Mouse (Mus musculus) heart, embryonic 15.5 days (tissue): ENCODE results near the gene Mfsd2a. TPM values are rescaled to one million over a fixed set of nuclear protein-coding genes. Genes with fewer than 3 reads are reported as not detected.
A peak's percentile ranks its signal among the peaks of the same experiment; 100 is the strongest.

Source experiments
- ATAC-seq: fragments of 200-750 bp; cut with Nextera tagmentation; replicated peaks from 2 replicates; pipeline ENCODE4 v1.8.0; 2017; ENCODE audit warnings: low read depth, moderate TSS enrichment; ENCODE audit not compliant: insufficient number of reproducible peaks, insufficient read depth, low FRiP score
- H3K27ac ChIP-seq: fragments of 300-500 bp; sonication (generic); 2 replicates; pipeline ENCODE4 v1.5.1; 2015; ENCODE audit warnings: mild to moderate bottlenecking, inconsistent platforms
- H3K27me3 ChIP-seq: fragments of 300-500 bp; sonication (generic); 2 replicates; pipeline ENCODE4 v1.6.1; 2015; ENCODE audit warnings: inconsistent platforms
- H3K36me3 ChIP-seq: fragments of 300-500 bp; sonication (generic); 2 replicates; pipeline ENCODE4 v1.6.1; 2015; ENCODE audit warnings: mild to moderate bottlenecking, inconsistent platforms
- H3K4me1 ChIP-seq: fragments of 300-500 bp; sonication (generic); replicated peaks from 2 replicates; pipeline ENCODE4 v1.6.1; 2015; ENCODE audit warnings: inconsistent platforms
- H3K4me2 ChIP-seq: fragments of 300-500 bp; sonication (generic); 2 replicates; pipeline ENCODE4 v1.6.1; 2015; ENCODE audit warnings: inconsistent platforms, mild to moderate bottlenecking, moderate library complexity
- H3K4me3 ChIP-seq: fragments of 300-500 bp; sonication (generic); 2 replicates; pipeline ENCODE4 v1.5.1; 2015; ENCODE audit warnings: mild to moderate bottlenecking, inconsistent platforms
- H3K9ac ChIP-seq: fragments of 300-500 bp; sonication (generic); 2 replicates; pipeline ENCODE4 v1.6.1; 2015; ENCODE audit warnings: mild to moderate bottlenecking, inconsistent platforms
- H3K9me3 ChIP-seq: fragments of 300-500 bp; sonication (generic); replicated peaks from 2 replicates; pipeline ENCODE4 v1.6.1; 2016; ENCODE audit warnings: inconsistent platforms
- WGBS: fragments of 180-500 bp; shearing (Covaris S2); methylation state at CpG from one replicate; pipeline ENCODE4 v1.1.7; 2015; ENCODE audit warnings: mixed read lengths; 5-methylcytosine and 5-hydroxymethylcytosine counted together
- polyA plus RNA-seq: library from polyadenylated mRNA; unstranded; fragments of >200 nt; fragmentation: Nextera tagmentation; extraction: Ambion mirVana; gene quantifications from 2 replicates; pipeline ENCODE4 v1.2.1, GENCODE M21; 2015

Gene Mfsd2a
- polyA plus RNA-seq, 1 experiment from 2014 or later: 0.37 TPM

DNA sequence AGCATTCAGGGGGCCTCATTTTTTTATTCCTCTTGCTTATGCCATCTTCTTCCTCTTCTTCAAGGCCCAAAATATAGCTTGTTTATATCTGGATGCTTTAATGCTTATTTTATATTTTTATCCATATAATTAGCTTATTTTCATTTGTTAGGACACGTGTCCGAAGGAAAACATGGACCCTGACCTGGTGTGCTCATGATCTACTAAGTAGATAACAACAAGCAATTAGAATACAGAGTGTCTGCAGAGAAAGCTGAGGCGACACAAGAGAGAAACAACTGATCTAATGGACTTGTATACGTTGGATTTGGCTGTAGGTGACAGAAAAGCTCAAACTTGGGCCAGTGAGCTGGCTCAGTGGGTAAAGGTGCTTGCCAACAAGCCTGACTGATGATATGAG, 15.9 kb upstream of the Mfsd2a start:
- H3K36me3 ChIP-seq: no peaks in the 10 kb centered on the region
- peaks cover 12% of the 10 kb centered on the region for H3K27me3 ChIP-seq
- no peak for ATAC-seq
- no peak overlapping the region for H3K9ac ChIP-seq
- 0 out of 2 replicates have a peak, but pooled peaks cover 3% of the 10 kb centered on the region for H3K4me1 ChIP-seq
- no peak overlapping the region for H3K4me3 ChIP-seq
- WGBS: 71% methylated on average over 4 of the region's 4 CpGs
- H3K27ac ChIP-seq: no peak overlapping the region
- H3K4me2 ChIP-seq: no peak overlapping the region
- H3K9me3 ChIP-seq: no peaks in the 10 kb centered on the region

DNA sequence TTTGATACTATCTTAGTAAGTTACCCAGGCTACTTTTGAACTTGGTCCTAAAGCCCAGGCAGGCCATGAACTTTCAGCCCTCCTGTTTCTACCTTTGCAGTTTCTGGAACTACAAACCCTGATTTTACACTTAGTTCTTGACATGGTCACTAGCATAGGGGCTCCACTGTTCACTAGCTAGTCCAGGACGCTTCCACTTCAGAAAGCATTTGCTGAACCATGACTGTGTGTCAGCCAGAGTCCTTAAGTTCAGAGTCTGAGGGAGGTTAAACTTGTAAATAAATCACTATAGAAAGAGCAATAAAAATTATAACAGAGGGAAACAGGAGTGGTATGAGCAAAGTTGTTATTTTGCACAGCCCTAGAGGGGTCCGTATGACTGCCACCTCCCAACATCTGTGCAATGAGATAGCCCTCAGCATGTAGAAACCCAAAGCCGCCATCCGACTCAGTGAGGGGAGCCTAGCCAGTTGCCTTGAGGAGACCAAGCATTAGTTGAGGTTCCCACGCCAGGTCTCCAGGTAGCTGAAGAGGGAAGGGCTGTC, 14.1 kb upstream of the Mfsd2a start:
- H3K36me3 ChIP-seq: no peaks in the 10 kb centered on the region
- peaks cover 17% of the 10 kb centered on the region for H3K27me3 ChIP-seq
- no peaks in the 10 kb centered on the region for H3K9me3 ChIP-seq
- 75% methylated on average over 5 of the region's 5 CpGs for WGBS
- H3K4me2 ChIP-seq: no peak overlapping the region
- no peak for ATAC-seq
- H3K9ac ChIP-seq: no peak overlapping the region
- no peak overlapping the region for H3K27ac ChIP-seq
- H3K4me1 ChIP-seq: no peaks in the 10 kb centered on the region
- H3K4me3 ChIP-seq: no peak overlapping the region

DNA sequence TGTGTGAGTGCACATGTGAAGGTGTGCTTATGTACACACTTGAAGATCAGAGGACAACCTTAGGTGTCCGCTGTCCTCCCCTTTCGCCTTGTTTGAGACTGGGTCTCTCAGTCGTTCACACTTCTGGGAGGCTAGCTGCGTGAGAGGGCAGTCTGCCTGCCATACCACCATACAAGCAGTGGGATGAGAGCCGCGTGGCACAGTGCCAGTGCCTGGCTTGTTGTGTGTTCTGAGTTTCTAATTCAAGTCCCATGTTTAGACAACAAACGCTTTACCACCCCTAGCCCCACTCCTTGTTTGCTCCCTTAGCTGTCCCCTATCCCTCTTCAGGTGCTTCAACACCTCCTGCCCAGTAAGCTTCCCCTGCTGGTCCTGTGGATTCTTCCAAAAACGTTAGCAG, 11.1 kb upstream of the Mfsd2a start:
- no peak for ATAC-seq
- H3K9me3 ChIP-seq: no peaks in the 10 kb centered on the region
- no peak overlapping the region for H3K4me3 ChIP-seq
- no peaks in the 10 kb centered on the region for H3K4me1 ChIP-seq
- H3K9ac ChIP-seq: no peak overlapping the region
- 64% methylated on average over 8 of the region's 8 CpGs for WGBS
- H3K4me2 ChIP-seq: no peak overlapping the region
- no peak overlapping the region for H3K27ac ChIP-seq
- peaks cover 14% of the 10 kb centered on the region for H3K27me3 ChIP-seq
- no peaks in the 10 kb centered on the region for H3K36me3 ChIP-seq

DNA sequence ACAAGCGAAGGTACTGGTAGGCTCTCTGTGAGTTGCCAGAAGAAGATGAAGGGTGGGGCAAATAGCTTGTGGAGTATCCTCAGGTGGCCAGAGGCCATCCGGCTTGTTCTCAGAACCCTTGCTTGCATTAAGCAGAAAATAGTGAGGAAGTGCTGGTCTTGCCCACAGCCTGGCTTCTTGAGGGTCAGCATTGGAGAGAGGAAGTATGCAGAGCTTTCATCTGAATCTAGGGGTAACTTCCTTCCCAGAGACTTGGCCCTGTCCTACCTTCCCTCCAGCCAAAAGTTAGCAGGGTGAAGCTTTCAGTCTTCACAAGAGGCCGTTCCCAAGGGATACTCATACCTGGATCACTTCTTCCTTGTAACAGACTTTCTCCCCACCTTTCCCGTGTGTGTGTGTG, 10.7 kb upstream of the Mfsd2a start:
- no peak for ATAC-seq
- no peak overlapping the region for H3K4me3 ChIP-seq
- no peak overlapping the region for H3K27ac ChIP-seq
- 68% methylated on average over 4 of the region's 4 CpGs for WGBS
- H3K9ac ChIP-seq: no peak overlapping the region
- H3K9me3 ChIP-seq: no peaks in the 10 kb centered on the region
- no peaks in the 10 kb centered on the region for H3K4me1 ChIP-seq
- no peak overlapping the region for H3K4me2 ChIP-seq
- peaks cover 14% of the 10 kb centered on the region for H3K27me3 ChIP-seq
- H3K36me3 ChIP-seq: no peaks in the 10 kb centered on the region

DNA sequence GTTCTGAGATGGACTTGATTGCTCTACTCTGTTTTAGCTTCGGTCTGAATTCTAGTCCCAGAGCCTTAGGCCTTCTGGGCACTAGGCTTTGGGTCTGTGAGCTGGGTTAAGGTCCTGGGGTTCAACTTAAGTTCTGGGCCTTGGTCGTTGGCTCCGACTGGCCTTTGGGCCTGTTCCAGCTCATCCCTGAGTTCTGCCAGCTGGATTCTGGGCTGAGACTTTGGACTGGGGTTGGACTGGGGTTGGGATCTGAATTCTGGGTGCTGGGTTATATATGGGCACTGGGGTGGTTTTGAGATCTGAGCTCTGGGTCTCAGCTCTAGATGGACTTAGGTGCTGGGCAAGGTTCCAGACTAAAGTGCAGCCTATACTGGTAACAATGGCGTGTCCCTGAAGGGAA, 10.2 kb upstream of the Mfsd2a start:
- Histone ChIP-seq H3K4me1 (no peaks in the 10 kb centered on the region), H3K4me3 (no peak overlapping the region), H3K27ac (no peak overlapping the region), H3K4me2 (no peak overlapping the region), H3K9me3 (no peaks in the 10 kb centered on the region), H3K36me3 (no peaks in the 10 kb centered on the region), H3K9ac (no peak overlapping the region), H3K27me3 (peaks cover 14% of the 10 kb centered on the region)
- 76% methylated on average over 4 of the region's 4 CpGs for WGBS
- no peak for ATAC-seq

DNA sequence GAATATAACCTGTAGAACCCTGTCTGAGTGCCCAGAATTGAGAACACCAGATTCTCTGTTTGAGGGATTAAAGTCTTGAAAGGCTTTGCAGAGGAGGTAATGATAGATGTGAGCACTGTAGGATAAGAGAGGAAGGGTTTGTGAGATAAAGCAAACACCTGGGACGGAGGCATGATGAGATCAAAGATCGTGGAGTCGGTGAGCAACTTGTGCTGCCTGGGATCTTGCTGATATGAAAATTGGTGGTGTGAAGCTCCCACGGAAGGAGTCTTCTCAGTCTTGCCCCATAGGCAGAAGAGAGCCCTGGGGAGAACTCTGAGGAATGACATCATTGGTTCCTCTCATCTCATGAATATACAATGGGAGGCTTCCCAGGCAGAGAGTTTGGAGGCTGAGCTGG, 7.1 kb upstream of the Mfsd2a start:
- peaks cover 2% of the 10 kb centered on the region for H3K4me1 ChIP-seq
- no peaks in the 10 kb centered on the region for H3K36me3 ChIP-seq
- peaks cover 13% of the 10 kb centered on the region for H3K27me3 ChIP-seq
- no peaks in the 10 kb centered on the region for H3K9me3 ChIP-seq
- H3K9ac ChIP-seq: no peak overlapping the region
- no peak overlapping the region for H3K27ac ChIP-seq
- H3K4me2 ChIP-seq: no peak overlapping the region
- ATAC-seq: no peak
- no peak overlapping the region for H3K4me3 ChIP-seq
- 40% methylated on average over 4 of the region's 4 CpGs for WGBS

DNA sequence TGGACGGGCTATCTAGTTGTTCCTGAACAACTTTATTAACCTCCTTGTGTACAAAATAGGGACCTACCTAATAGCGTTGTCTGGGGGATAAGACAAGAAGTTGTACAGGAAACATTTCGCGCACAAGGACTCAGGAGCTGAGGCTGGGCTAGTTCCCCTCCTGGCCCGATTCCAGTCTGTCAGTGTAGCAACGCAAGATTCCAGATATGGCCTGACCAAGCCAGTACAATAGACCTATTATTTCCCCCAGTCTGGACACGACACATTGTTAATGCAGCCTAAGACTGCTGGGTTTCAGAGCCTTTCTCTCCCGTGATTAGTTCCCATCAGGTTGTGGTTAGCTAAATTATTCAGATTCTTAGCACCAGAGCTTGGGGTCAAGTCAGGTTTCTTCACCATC, 1.8 kb upstream of the Mfsd2a start:
- Histone ChIP-seq H3K4me3 (no peak overlapping the region), H3K27ac (0 out of 2 replicates have a peak overlapping the region, but pooled peaks have one; percentile 14), H3K4me1 (peaks cover 35% of the 10 kb centered on the region), H3K27me3 (peaks cover 44% of the 10 kb centered on the region), H3K4me2 (no peak overlapping the region), H3K9ac (no peak overlapping the region), H3K36me3 (no peaks in the 10 kb centered on the region), H3K9me3 (no peaks in the 10 kb centered on the region)
- no peak for ATAC-seq
- 24% methylated on average over 8 of the region's 8 CpGs for WGBS

DNA sequence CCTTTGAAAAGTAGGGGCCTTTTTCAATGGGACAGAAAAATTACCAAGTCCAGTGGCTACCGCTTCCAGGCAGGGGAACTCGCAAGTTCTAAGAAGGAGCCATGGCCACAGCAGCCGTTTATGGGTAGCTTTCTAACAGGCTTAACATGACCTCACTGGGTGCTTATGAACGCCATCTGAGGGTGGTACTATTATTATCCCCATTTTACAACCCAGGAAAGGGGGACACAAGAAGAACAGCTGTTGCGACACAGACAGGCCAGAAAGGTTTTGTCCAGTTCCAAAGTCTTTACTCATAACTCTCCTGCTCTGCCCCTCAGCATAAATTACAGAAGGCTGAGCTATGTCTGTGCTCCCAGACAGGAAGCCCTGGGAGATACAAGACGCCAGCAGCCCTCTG, 601 bp upstream of the Mfsd2a start:
- Histone ChIP-seq H3K27ac (no peak overlapping the region), H3K4me3 (peak overlapping the region; percentile 55), H3K27me3 (peaks cover 44% of the 10 kb centered on the region), H3K4me2 (peak overlapping the region; percentile 96), H3K9me3 (no peaks in the 10 kb centered on the region), H3K4me1 (peaks cover 35% of the 10 kb centered on the region), H3K36me3 (no peaks in the 10 kb centered on the region), H3K9ac (no peak overlapping the region)
- ATAC-seq: no peak
- 40% methylated on average over 6 of the region's 6 CpGs for WGBS

DNA sequence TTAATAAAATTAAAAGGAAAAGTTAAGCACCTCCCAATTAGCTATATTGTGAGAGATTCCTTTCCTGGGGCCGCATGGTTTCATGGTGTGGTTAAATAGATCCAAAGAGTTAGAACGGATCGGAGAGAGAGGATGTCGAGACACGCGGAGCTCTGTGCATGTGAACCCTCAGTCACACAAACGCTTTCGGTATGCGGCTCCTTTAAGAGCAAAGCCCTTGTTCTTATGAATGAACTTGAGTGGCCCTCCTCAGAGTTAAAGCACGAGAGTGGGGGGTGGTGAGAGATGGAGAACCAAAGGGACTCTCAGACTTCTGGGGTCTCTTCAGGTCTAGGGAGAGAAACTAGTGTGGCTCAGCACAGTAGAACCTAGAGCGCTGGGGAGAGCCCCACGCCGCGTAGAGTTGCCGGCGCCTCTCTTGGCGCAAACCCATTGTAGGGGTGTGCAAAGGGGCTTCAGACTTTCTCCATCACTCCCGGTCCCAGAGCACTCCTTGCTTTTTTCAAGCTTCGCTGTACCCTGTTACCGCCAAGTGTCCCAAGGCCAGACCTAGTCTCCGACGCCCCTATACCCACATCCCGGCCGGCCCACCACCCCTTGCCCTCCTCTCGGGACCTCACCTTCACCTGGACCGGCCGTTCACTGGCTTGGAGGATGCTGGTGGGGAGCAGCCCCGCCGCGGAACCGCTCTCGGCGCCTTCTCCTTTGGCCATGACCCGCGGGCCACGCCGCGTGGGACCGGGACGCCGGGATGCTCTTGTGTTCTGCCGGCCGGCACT, 478 bp downstream of the Mfsd2a start:
- H3K27ac ChIP-seq: no peak overlapping the region
- WGBS: under 1% methylated on average over 43 of the region's 43 CpGs
- peak overlapping the region; percentile 39 for H3K9ac ChIP-seq
- H3K9me3 ChIP-seq: no peaks in the 10 kb centered on the region
- peak overlapping the region; percentile 55 for H3K4me3 ChIP-seq
- no peaks in the 10 kb centered on the region for H3K36me3 ChIP-seq
- H3K27me3 ChIP-seq: peaks cover 44% of the 10 kb centered on the region
- peak overlapping the region; percentile 96 for H3K4me2 ChIP-seq
- H3K4me1 ChIP-seq: peaks cover 39% of the 10 kb centered on the region
- 0 out of 2 replicates have a peak, but pooled peaks have one; percentile 1 for ATAC-seq

DNA sequence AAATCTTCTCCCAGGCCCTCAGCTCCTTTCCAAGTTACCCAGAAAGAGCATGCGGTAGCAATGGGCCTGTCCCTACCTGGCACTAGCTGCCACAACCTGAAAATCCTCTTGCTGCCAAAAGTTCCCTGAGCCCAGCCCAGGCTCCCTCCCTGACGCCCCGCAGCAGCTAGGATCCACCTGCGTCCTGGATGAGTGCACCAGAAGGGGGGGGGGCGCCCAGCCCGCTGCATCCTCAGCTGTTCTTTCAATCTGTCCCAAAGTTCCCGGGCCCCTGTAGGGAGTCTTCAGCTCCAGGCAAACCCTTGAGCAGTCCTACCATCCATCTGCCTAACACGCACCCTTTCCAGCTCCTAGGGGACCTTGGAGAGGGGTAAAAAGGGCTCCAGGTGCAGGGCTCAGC, 1.2 kb downstream of the Mfsd2a start:
- Histone ChIP-seq H3K36me3 (no peaks in the 10 kb centered on the region), H3K4me2 (peak overlapping the region; percentile 96), H3K27ac (no peak overlapping the region), H3K4me3 (peak overlapping the region; percentile 55), H3K9me3 (no peaks in the 10 kb centered on the region), H3K27me3 (peaks cover 44% of the 10 kb centered on the region), H3K9ac (no peak overlapping the region), H3K4me1 (peaks cover 46% of the 10 kb centered on the region)
- 15% methylated on average over 8 of the region's 8 CpGs for WGBS
- no peak for ATAC-seq

DNA sequence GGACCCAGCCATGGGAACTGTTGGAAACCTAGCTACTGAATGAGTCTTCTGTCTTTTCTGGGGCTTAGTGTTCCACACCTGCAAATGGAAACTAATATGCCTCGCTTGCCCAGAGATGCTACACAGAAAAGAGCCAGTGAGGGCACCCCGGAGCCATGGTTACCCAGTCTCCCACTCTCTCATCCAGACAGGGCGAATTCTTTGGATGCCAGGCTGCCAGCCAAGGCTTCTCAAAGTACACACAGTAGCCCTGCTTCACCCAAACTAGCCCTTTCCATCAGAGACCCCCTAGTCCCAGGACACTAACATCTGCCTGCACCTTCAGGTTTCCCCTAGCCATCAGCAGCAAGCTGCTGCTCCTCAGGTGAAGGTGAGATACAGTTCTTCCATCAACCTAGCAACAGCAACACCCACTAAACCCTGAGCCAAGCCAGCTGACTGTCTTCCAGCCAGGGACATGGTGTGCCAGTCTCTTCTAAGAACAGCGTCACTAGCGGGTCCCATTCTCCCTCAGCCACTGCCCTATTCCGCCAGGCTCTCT, 2.4 kb downstream of the Mfsd2a start:
- ATAC-seq: no peak
- Histone ChIP-seq H3K27me3 (peaks cover 40% of the 10 kb centered on the region), H3K4me3 (no peak overlapping the region), H3K9ac (no peak overlapping the region), H3K36me3 (no peaks in the 10 kb centered on the region), H3K9me3 (no peaks in the 10 kb centered on the region), H3K4me2 (no peak overlapping the region), H3K27ac (no peak overlapping the region), H3K4me1 (peaks cover 47% of the 10 kb centered on the region)
- WGBS: 74% methylated on average over 6 of the region's 6 CpGs

DNA sequence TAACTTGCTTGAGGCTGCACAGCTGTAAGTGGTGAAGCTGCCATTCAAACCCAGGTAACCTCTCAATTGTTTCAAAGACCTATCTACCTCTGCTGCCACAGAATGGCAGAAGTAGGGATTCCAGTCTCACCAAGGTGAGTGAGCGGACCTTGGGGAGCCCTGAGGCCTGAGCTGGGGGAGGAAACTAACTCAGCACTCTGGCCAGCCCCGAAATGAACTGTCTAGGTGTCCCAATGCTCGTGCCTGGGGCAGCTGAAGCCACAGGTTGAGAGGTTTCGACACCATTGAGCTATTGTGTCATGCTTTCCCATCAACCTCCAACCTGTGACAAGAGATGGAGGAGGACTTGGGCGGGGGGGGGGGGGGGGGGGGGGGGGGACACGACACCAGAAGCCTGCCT, 4.7 kb downstream of the Mfsd2a start:
- no peak overlapping the region for H3K27ac ChIP-seq
- WGBS: 90% methylated on average over 4 of the region's 6 CpGs
- no peak overlapping the region for H3K9ac ChIP-seq
- peaks cover 31% of the 10 kb centered on the region for H3K27me3 ChIP-seq
- no peak overlapping the region for H3K4me3 ChIP-seq
- no peaks in the 10 kb centered on the region for H3K9me3 ChIP-seq
- H3K4me2 ChIP-seq: no peak overlapping the region
- H3K36me3 ChIP-seq: no peaks in the 10 kb centered on the region
- H3K4me1 ChIP-seq: peaks cover 31% of the 10 kb centered on the region
- ATAC-seq: no peak
